Mouse (Mus musculus): ENCODE results near the gene Snx12. TPM values are rescaled to one million over a fixed set of nuclear protein-coding genes. Genes with fewer than 3 reads are reported as not detected.
A peak's percentile ranks its signal among the peaks of the same experiment; 100 is the strongest.

Gene Snx12
- polyA plus RNA-seq (2016; fragmentation: Nextera tagmentation; extraction: Ambion mirVana) = 57.3 and 64.6 TPM in 2 replicates

DNA sequence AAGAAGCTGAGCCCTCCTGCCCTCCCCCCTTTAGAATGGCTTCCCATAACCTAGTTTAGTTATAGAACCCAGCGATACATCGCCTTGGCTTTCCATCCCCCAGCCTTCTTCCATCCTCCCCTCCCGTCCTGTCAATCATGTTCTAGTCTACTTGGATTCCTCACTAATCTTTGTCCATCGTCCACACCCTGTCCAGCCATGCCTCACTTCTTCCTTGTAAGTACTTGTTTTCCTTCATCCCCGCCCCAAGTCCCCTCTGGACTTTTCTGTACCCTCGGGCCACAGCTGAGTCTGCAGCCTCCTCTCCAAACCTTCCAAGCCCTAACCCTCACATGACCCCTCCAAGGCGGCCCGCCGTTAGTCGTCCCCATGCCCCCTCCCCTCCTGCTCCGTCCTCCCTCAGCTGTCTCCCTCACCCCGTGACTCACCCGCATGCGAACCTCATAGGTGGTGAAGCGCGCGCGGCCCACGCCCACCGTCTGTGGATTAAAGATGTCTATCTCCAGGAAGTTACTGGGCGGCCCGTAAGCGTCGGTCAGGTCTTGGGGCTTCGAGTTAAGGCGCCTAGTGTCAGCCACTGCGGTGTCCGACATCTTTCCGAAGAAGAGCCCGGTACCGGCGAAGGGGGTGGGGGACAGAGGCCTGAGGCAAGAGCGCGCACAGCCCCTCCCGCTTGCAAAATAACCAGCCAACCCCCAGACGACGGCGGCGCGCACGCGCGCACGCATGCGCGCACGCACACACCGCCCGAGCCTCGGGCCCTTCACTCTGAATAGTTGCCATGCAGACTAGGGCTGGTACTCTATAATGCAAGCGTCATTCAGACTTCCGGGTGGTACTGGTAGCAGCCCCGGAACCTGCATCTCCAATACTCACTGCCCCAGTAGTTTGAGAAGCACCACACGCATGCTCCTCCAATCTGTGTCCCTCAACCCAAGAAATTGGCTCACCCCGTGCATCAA lies at the start of gene Snx12:
TSS of gene Snx12 (minus strand) at position 730 of the 962 bp plus-strand sequence.
- H3K4me2 ChIP-seq = peak within 1 kb of the TSS; percentile 61
- H3K27me3 ChIP-seq = peaks cover 22% of the 10 kb centered on the region; the same call in 1 of the 2 replicates
- H3K9ac ChIP-seq = peak within 1 kb of the TSS; percentile 63
- H3K27ac ChIP-seq = peak within 1 kb of the TSS; percentile 70
- ATAC-seq (ENCODE audit: low FRiP score) = peak; percentile 98
- H3K4me3 ChIP-seq (replicated peaks) = peak within 1 kb of the TSS; percentile 59
- no peaks in the 10 kb centered on the region for H3K9me3 ChIP-seq
- 26% methylated on average over 55 of the region's 55 CpGs for WGBS
- H3K36me3 ChIP-seq (replicated peaks) = no peaks in the 10 kb centered on the region
- peaks cover 7% of the 10 kb centered on the region; the same call in 1 of the 2 replicates for H3K4me1 ChIP-seq

- Histone ChIP-seq H3K9ac (no peak within 1 kb of the TSS), H3K4me1 (no peaks in the 10 kb centered on the region), H3K9me3 (no peaks in the 10 kb centered on the region), H3K36me3 (replicated peaks) (no peaks in the 10 kb centered on the region), H3K27me3 (peaks cover 11% of the 10 kb centered on the region; the same call in 1 of the 2 replicates), H3K27ac (no peak within 1 kb of the TSS), H3K4me3 (replicated peaks) (no peak within 1 kb of the TSS), H3K4me2 (no peak within 1 kb of the TSS)
- ATAC-seq (ENCODE audit: low FRiP score) = no peak
- 63% methylated on average over 3 of the region's 3 CpGs for WGBS
Measured at GRCm38 (mm10) chrX:101268755-101269124, 46.4 kb upstream of the Snx12 start, which contains the start of gene Gm20489. Gene Gm20489, minus strand, starts transcription at chrX:101269023.

GRCm38 (mm10) chrX:101268025-101268754 lies 45.8 kb upstream of the Snx12 start, which contains the start of gene Il2rg:
Gene Il2rg, minus strand, starts transcription at chrX:101268255.
- no peak within 1 kb of the TSS for H3K27ac ChIP-seq
- WGBS = 78% methylated on average over 5 of the region's 5 CpGs
- H3K27me3 ChIP-seq = peaks cover 11% of the 10 kb centered on the region; the same call in 1 of the 2 replicates
- H3K9ac ChIP-seq = no peak within 1 kb of the TSS
- no peak within 1 kb of the TSS for H3K4me2 ChIP-seq
- no peak within 1 kb of the TSS for H3K4me3 ChIP-seq (replicated peaks)
- ATAC-seq (ENCODE audit: low FRiP score) = no peak
- H3K4me1 ChIP-seq = no peaks in the 10 kb centered on the region
- H3K9me3 ChIP-seq = no peaks in the 10 kb centered on the region
- H3K36me3 ChIP-seq (replicated peaks) = no peaks in the 10 kb centered on the region

- H3K4me1 ChIP-seq = no peaks in the 10 kb centered on the region
- 93% methylated on average over 6 of the region's 6 CpGs for WGBS
- peaks cover 11% of the 10 kb centered on the region; the same call in 1 of the 2 replicates for H3K27me3 ChIP-seq
- H3K4me2 ChIP-seq = no peak overlapping the region
- no peak overlapping the region for H3K9ac ChIP-seq
- H3K27ac ChIP-seq = no peak overlapping the region
- H3K9me3 ChIP-seq = no peaks in the 10 kb centered on the region
- no peaks in the 10 kb centered on the region for H3K36me3 ChIP-seq (replicated peaks)
- ATAC-seq (ENCODE audit: low FRiP score) = no peak
- no peak overlapping the region for H3K4me3 ChIP-seq (replicated peaks)
Measured at GRCm38 (mm10) chrX:101266631-101267030, 44.3 kb upstream of the Snx12 start.

GRCm38 (mm10) chrX:101263892-101264291 lies 41.5 kb upstream of the Snx12 start, which contains the start of gene Gm614:
Gene Gm614, minus strand, starts transcription at chrX:101263992.
- no peaks in the 10 kb centered on the region for H3K9me3 ChIP-seq
- H3K27me3 ChIP-seq = peaks cover 11% of the 10 kb centered on the region; the same call in 1 of the 2 replicates
- no peak within 1 kb of the TSS for H3K4me2 ChIP-seq
- no peak within 1 kb of the TSS for H3K4me3 ChIP-seq (replicated peaks)
- no peak for ATAC-seq (ENCODE audit: low FRiP score)
- no peak within 1 kb of the TSS for H3K9ac ChIP-seq
- 0 out of 2 replicates have a peak, but pooled peaks cover 1% of the 10 kb centered on the region for H3K36me3 ChIP-seq (replicated peaks)
- WGBS = 94% methylated on average over 1 of the region's 1 CpGs
- H3K4me1 ChIP-seq = peaks cover 13% of the 10 kb centered on the region
- H3K27ac ChIP-seq = no peak within 1 kb of the TSS

DNA sequence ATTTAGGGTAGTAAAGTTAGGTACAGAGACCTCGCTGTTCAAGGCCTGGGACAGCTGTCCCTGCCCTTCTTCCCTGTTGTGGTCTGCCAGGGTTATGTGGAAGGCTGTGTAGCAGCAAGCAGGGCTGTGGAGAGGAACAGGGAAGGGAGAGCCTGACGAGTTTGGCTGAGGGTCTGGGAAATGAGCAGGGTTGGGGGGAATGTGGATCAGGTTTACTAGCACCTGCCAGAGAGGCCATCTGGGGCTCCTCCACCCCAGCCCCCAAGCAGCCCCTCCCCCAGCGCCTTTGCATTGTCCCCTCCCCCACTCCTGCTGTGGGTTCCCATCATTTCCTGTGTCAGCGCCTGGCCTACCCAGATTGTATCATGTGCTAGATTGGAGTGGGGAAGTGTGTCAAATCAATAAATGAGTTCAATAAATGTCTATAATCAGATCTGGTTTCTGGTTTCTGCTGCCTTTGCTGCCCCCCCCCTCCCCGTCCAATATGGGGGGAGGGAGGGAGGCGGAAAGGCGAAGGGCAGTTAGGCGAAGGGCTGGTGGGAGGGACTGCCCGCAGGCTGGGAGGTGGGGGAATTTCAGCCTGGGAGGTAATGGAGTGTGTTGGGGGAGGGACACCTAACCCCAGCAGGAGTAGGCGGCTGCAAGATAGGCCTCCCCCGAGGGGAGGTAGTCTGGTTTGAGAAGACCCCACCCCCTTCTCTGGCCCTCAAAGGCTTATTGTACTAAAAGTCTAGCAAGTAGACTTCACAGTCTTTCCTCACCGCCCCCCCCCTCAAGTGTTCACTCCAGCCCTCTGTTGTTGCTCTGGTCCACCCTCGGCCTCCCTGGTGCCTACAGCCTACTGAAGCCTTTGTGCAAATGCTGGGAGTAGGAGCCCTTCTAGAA lies 38.3 kb upstream of the Snx12 start:
- no peaks in the 10 kb centered on the region for H3K9me3 ChIP-seq
- 0 out of 2 replicates have a peak, but pooled peaks cover 5% of the 10 kb centered on the region for H3K36me3 ChIP-seq (replicated peaks)
- no peak overlapping the region for H3K9ac ChIP-seq
- ATAC-seq (ENCODE audit: low FRiP score) = peak; percentile 71
- H3K27ac ChIP-seq = peak overlapping the region; percentile 76
- H3K4me2 ChIP-seq = peak overlapping the region; percentile 22
- 22% methylated on average over 10 of the region's 13 CpGs for WGBS
- peaks cover 13% of the 10 kb centered on the region for H3K4me1 ChIP-seq
- peaks cover under 1% of the 10 kb centered on the region; the same call in 1 of the 2 replicates for H3K27me3 ChIP-seq
- H3K4me3 ChIP-seq (replicated peaks) = no peak overlapping the region

GRCm38 (mm10) chrX:101256603-101257002 lies 34.2 kb upstream of the Snx12 start:
- no peaks in the 10 kb centered on the region for H3K9me3 ChIP-seq
- H3K27ac ChIP-seq = no peak overlapping the region
- no peak for ATAC-seq (ENCODE audit: low FRiP score)
- peaks cover 8% of the 10 kb centered on the region; the same call in 1 of the 2 replicates for H3K27me3 ChIP-seq
- no peak overlapping the region for H3K4me2 ChIP-seq
- no peak overlapping the region for H3K4me3 ChIP-seq (replicated peaks)
- H3K4me1 ChIP-seq = peaks cover 22% of the 10 kb centered on the region
- WGBS = 88% methylated on average over 13 of the region's 13 CpGs
- no peak overlapping the region for H3K9ac ChIP-seq
- 0 out of 2 replicates have a peak, but pooled peaks cover 5% of the 10 kb centered on the region for H3K36me3 ChIP-seq (replicated peaks)

GRCm38 (mm10) chrX:101254740-101255139 lies 32.4 kb upstream of the Snx12 start:
- no peak overlapping the region for H3K27ac ChIP-seq
- 20% methylated on average over 26 of the region's 26 CpGs for WGBS
- H3K4me2 ChIP-seq = peak overlapping the region; percentile 69
- peak; percentile 33; the same call in 1 of the 2 replicates for ATAC-seq (ENCODE audit: low FRiP score)
- peak overlapping the region; percentile 51 for H3K4me3 ChIP-seq (replicated peaks)
- peaks cover 9% of the 10 kb centered on the region for H3K4me1 ChIP-seq
- H3K36me3 ChIP-seq (replicated peaks) = 0 out of 2 replicates have a peak, but pooled peaks cover 5% of the 10 kb centered on the region
- no peaks in the 10 kb centered on the region for H3K9me3 ChIP-seq
- H3K27me3 ChIP-seq = peaks cover 8% of the 10 kb centered on the region; the same call in 1 of the 2 replicates
- peak overlapping the region; percentile 61 for H3K9ac ChIP-seq

GRCm38 (mm10) chrX:101253952-101254729 lies 31.8 kb upstream of the Snx12 start, which contains the start of gene Foxo4:
Gene Foxo4, plus strand, starts transcription at chrX:101254528.
- Histone ChIP-seq H3K27me3 (peaks cover 8% of the 10 kb centered on the region; the same call in 1 of the 2 replicates), H3K4me3 (replicated peaks) (peak within 1 kb of the TSS; percentile 51), H3K4me2 (peak within 1 kb of the TSS; percentile 69), H3K36me3 (replicated peaks) (0 out of 2 replicates have a peak, but pooled peaks cover 5% of the 10 kb centered on the region), H3K9ac (peak within 1 kb of the TSS; percentile 61), H3K27ac (no peak within 1 kb of the TSS), H3K9me3 (no peaks in the 10 kb centered on the region), H3K4me1 (peaks cover 9% of the 10 kb centered on the region)
- ATAC-seq (ENCODE audit: low FRiP score) = peak; percentile 94
- 18% methylated on average over 47 of the region's 47 CpGs for WGBS

DNA sequence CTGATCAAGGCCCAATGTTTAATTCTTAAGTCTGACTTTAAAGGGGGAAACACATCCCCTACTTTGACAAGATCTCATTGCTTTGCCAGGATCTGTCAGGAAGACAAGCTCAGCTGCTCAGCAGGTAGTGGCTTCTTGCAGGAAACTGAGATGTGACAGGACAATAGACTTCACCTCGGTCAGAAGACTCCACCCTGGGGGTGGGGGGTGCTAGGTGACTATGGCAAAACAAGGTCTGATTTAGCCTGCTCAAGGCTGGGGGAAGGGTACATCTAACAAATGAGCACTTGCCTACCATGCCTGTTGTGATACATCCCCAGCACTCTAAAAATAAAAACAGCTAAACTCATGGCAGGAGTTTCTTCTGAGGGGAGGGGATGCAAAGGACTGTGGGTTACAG lies 22.6 kb upstream of the Snx12 start:
- no peak for ATAC-seq (ENCODE audit: low FRiP score)
- WGBS = 54% methylated on average over 1 of the region's 1 CpGs
- H3K27me3 ChIP-seq = peaks cover 6% of the 10 kb centered on the region; the same call in 1 of the 2 replicates

More for the DNA sequence above, 22.6 kb upstream of the Snx12 start:
- no peak overlapping the region for H3K4me2 ChIP-seq
- H3K4me1 ChIP-seq = no peaks in the 10 kb centered on the region
- no peak overlapping the region for H3K9ac ChIP-seq
- H3K36me3 ChIP-seq (replicated peaks) = no peaks in the 10 kb centered on the region
- H3K9me3 ChIP-seq = no peaks in the 10 kb centered on the region
- H3K27ac ChIP-seq = no peak overlapping the region
- no peak overlapping the region for H3K4me3 ChIP-seq (replicated peaks)

All from forebrain, embryonic 12.5 days (tissue).